Mouse (Mus musculus) hindbrain, embryonic 16.5 days (tissue): Measurements from ENCODE around the gene Sema7a. TPM values are rescaled to one million over a fixed set of nuclear protein-coding genes. Genes with fewer than 3 reads are reported as not detected.

Experiments used
- ATAC-seq: fragments of 200-750 bp; cut with Nextera tagmentation; 2 replicates; pipeline ENCODE4 v1.8.0; 2017; ENCODE audit warnings: moderate TSS enrichment, moderate library complexity
- H3K27ac ChIP-seq: fragments of 300-500 bp; sonication (generic); 2 replicates; pipeline ENCODE4 v1.5.1; 2014; ENCODE audit warnings: low read depth, mild to moderate bottlenecking, control low read depth, low read length, moderate library complexity
- H3K27me3 ChIP-seq: fragments of 300-500 bp; sonication (generic); replicated peaks from 2 replicates; pipeline ENCODE4 v1.6.1; 2014; ENCODE audit warnings: low read length; ENCODE audit not compliant: control insufficient read depth, insufficient read depth
- H3K36me3 ChIP-seq: fragments of 300-500 bp; sonication (generic); 2 replicates; pipeline ENCODE4 v1.6.1; 2014; ENCODE audit warnings: mild to moderate bottlenecking, low read length, moderate library complexity, mixed read lengths; ENCODE audit not compliant: control insufficient read depth, insufficient read depth
- H3K4me1 ChIP-seq: fragments of 300-500 bp; sonication (generic); 2 replicates; pipeline ENCODE4 v1.6.1; 2014; ENCODE audit warnings: low read depth, low read length; ENCODE audit not compliant: control insufficient read depth, insufficient read depth
- H3K4me2 ChIP-seq: fragments of 300-500 bp; sonication (generic); 2 replicates; pipeline ENCODE4 v1.6.1; 2014; ENCODE audit warnings: mild to moderate bottlenecking, low read length, control low read depth, moderate library complexity
- H3K4me3 ChIP-seq: fragments of 300-500 bp; sonication (generic); 2 replicates; pipeline ENCODE4 v1.5.1; 2014; ENCODE audit warnings: mild to moderate bottlenecking, low read length, control low read depth, moderate library complexity
- H3K9ac ChIP-seq: fragments of 300-500 bp; sonication (generic); 2 replicates; pipeline ENCODE4 v1.6.1; 2014; ENCODE audit warnings: low read depth, mild to moderate bottlenecking, control low read depth, low read length, moderate library complexity
- H3K9me3 ChIP-seq: fragments of 300-500 bp; sonication (generic); 2 replicates; pipeline ENCODE4 v1.6.1; 2014; ENCODE audit warnings: mild to moderate bottlenecking, low read length, moderate library complexity; ENCODE audit not compliant: control insufficient read depth
- WGBS: fragments of 180-500 bp; shearing (Covaris S2); extraction: QIAGEN DNeasy Blood & Tissue Kit; methylation state at CpG from one replicate; pipeline ENCODE4 v1.1.7; 2014; 5-methylcytosine and 5-hydroxymethylcytosine counted together
- polyA plus RNA-seq: library from polyadenylated mRNA; unstranded; fragments of >200 nt; fragmentation: Nextera tagmentation; extraction: Ambion mirVana; gene quantifications from 2 replicates; pipeline ENCODE4 v1.2.1, GENCODE M21; 2015

The Sema7a gene
- polyA plus RNA-seq, 1 experiment from 2014 or later = 2.9 TPM

DNA sequence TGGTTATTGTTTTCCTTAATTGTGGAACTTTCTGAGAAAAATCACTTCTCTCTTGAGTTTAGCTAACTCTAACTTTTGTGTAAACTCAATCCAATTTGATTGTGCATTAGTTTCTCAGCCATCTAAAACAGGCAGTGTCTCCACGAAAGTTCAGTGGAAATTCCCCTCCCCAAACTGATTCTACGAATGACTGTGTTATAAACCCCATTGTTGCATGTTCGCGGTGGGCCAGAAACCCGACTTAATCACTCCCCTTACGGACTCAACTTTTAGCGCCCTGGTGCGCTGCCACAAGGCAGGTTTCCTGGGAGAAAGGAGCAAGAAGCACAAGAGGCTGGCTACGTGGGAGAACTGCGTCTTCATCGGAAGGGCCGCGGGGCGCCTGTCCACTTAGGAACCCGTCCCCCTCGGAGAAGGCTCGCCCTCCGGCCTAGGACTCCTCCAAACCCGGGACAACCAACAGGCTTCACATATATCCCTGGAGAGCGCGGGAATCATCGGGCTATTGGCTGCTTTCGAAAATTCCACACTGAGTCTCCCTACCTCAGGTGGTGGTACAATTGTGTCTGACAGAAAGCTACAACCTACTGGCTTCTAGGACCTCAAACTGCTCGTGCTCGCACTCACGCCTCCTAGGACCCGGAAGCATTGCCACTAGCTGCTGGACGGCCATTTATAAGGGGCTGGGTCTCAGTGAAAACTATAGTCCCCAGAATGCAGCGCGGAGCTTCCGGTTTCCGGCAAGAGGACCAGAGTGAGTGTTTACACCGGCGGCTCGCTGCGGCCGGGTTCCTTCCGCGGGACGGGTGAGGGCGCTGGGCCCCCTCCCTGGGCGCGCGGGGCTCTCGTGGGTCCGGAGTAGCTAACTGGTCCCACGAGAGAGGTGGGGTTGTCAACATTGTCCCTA lies 29.4 kb upstream of the Sema7a start, which contains the start of gene Ubl7:
Gene Ubl7 (plus strand): TSS at position 726 of the 907 bp plus-strand sequence.
- Histone ChIP-seq H3K9ac (peak within 1 kb of the TSS; percentile 70), H3K9me3 (no peaks in the 10 kb centered on the region), H3K27ac (peak within 1 kb of the TSS; percentile 74), H3K4me1 (peaks cover 8% of the 10 kb centered on the region), H3K27me3 (no peaks in the 10 kb centered on the region), H3K4me2 (peak within 1 kb of the TSS; percentile 79), H3K36me3 (peaks cover under 1% of the 10 kb centered on the region; the same call in 1 of the 2 replicates), H3K4me3 (peak within 1 kb of the TSS; percentile 59)
- WGBS = under 1% methylated on average over 47 of the region's 47 CpGs
- peak; percentile 98 for ATAC-seq

- Histone ChIP-seq H3K4me2 (no peak overlapping the region), H3K27me3 (no peaks in the 10 kb centered on the region), H3K4me3 (no peak overlapping the region), H3K36me3 (peaks cover 5% of the 10 kb centered on the region; the same call in 1 of the 2 replicates), H3K9ac (no peak overlapping the region), H3K27ac (no peak overlapping the region), H3K4me1 (peaks cover 8% of the 10 kb centered on the region), H3K9me3 (no peaks in the 10 kb centered on the region)
- WGBS = 78% methylated on average over 5 of the region's 5 CpGs
- ATAC-seq = no peak
Measured at GRCm38 (mm10) chr9:57912571-57912970, 27.3 kb upstream of the Sema7a start.

DNA sequence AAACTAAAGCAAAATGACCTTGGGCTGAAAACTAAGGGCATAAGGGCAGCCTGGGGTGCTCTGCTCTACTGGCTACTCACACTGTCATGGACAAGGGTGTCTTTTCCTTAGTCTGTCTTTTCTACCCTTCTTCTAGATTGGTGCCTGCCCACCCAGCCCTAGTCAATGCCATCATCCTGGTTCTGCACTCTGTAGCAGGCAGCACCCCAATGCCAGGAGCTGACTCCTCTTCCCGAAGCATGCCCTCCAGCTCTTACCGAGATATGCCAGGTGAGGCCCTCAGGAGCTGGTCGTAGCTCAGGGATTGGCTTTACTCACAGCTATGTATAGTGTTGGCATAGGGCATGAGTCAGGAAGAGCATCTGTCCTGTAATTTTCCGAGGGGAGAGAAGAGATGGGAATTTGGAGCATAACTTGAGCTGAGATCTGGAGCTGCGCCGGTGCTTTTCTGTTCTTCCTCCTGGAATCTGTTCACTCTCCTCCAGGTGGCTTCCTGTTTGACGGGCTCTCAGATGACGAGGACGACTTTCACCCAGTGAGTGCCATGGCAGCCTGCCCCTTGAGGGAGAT lies 18.3 kb upstream of the Sema7a start:
- H3K4me2 ChIP-seq = no peak overlapping the region
- no peak overlapping the region for H3K4me3 ChIP-seq
- no peaks in the 10 kb centered on the region for H3K4me1 ChIP-seq
- ATAC-seq = no peak
- peaks cover 42% of the 10 kb centered on the region for H3K36me3 ChIP-seq
- no peak overlapping the region for H3K9ac ChIP-seq
- H3K9me3 ChIP-seq = no peaks in the 10 kb centered on the region
- H3K27ac ChIP-seq = no peak overlapping the region
- WGBS = 93% methylated on average over 9 of the region's 9 CpGs
- no peaks in the 10 kb centered on the region for H3K27me3 ChIP-seq

DNA sequence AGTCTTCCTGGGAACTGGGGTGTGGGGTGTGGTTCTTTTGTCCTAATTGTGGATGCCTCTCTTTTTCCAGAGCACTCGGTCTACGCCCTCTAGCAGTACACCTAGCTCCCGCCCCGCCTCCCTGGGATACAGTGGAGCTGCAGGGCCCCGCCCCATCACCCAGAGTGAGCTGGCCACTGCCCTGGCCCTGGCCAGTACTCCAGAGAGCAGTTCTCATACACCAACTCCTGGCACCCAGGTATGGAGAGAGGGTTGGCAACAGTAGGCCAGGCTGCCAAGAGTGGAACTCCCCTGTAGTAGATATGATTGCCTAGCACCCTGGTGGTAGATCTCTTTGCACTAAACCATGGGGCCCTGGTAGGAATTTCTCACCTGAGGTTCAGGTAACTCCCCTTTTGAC lies 17.5 kb upstream of the Sema7a start:
- H3K4me1 ChIP-seq = no peaks in the 10 kb centered on the region
- H3K36me3 ChIP-seq = peaks cover 42% of the 10 kb centered on the region
- no peaks in the 10 kb centered on the region for H3K9me3 ChIP-seq
- H3K9ac ChIP-seq = no peak overlapping the region
- WGBS = 93% methylated on average over 5 of the region's 5 CpGs
- H3K27me3 ChIP-seq = no peaks in the 10 kb centered on the region
- no peak for ATAC-seq
- no peak overlapping the region for H3K4me2 ChIP-seq
- no peak overlapping the region for H3K27ac ChIP-seq
- no peak overlapping the region for H3K4me3 ChIP-seq

- no peak overlapping the region for H3K4me2 ChIP-seq
- H3K4me3 ChIP-seq = no peak overlapping the region
- H3K9ac ChIP-seq = no peak overlapping the region
- no peak for ATAC-seq
- no peaks in the 10 kb centered on the region for H3K4me1 ChIP-seq
- no peak overlapping the region for H3K27ac ChIP-seq
- H3K36me3 ChIP-seq = peaks cover 40% of the 10 kb centered on the region
- 98% methylated on average over 3 of the region's 3 CpGs for WGBS
- no peaks in the 10 kb centered on the region for H3K27me3 ChIP-seq
- H3K9me3 ChIP-seq = no peaks in the 10 kb centered on the region
Measured at GRCm38 (mm10) chr9:57923046-57923445, 16.9 kb upstream of the Sema7a start.

DNA sequence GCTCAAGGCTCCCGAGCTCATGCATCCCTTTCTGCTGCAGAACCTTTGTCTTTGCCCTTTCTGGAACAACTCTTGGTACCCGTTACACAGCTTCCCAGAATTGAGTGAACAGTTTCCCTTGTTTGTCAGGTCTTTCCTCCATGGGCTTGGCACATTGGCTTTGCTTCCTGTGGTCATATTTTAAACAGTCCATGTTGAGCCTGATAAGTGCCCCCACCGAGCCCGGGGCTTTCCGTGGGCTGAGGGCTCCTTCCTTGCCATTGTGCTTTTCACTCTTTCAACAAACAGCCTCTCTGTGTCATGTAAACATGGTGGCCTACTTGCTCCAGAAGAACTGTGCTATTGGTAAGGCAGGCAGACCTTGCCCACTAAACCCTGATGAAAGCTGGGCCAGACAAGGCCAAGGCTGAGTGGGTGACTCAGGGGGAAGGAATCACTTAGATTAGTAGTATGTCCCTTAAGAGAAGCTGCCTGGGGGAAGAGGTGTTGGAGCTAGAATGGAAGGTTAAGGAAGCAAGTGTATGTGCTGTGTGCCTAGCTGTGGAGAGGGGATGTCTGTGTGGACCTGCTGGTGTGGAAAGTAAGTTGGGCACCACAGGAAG lies 8.6 kb upstream of the Sema7a start:
- WGBS = 79% methylated on average over 5 of the region's 5 CpGs
- Histone ChIP-seq H3K27me3 (no peaks in the 10 kb centered on the region), H3K4me1 (no peaks in the 10 kb centered on the region), H3K4me3 (no peak overlapping the region), H3K4me2 (no peak overlapping the region), H3K36me3 (peaks cover 4% of the 10 kb centered on the region), H3K9ac (no peak overlapping the region), H3K9me3 (no peaks in the 10 kb centered on the region), H3K27ac (no peak overlapping the region)
- ATAC-seq = no peak

- H3K9ac ChIP-seq = no peak overlapping the region
- no peak overlapping the region for H3K4me2 ChIP-seq
- ATAC-seq = no peak
- H3K36me3 ChIP-seq = peaks cover 4% of the 10 kb centered on the region
- H3K27ac ChIP-seq = no peak overlapping the region
- H3K9me3 ChIP-seq = no peaks in the 10 kb centered on the region
- H3K4me1 ChIP-seq = no peaks in the 10 kb centered on the region
- no peaks in the 10 kb centered on the region for H3K27me3 ChIP-seq
- no peak overlapping the region for H3K4me3 ChIP-seq
- WGBS = 74% methylated on average over 3 of the region's 3 CpGs
Measured at GRCm38 (mm10) chr9:57932253-57932652, 7.7 kb upstream of the Sema7a start.

DNA sequence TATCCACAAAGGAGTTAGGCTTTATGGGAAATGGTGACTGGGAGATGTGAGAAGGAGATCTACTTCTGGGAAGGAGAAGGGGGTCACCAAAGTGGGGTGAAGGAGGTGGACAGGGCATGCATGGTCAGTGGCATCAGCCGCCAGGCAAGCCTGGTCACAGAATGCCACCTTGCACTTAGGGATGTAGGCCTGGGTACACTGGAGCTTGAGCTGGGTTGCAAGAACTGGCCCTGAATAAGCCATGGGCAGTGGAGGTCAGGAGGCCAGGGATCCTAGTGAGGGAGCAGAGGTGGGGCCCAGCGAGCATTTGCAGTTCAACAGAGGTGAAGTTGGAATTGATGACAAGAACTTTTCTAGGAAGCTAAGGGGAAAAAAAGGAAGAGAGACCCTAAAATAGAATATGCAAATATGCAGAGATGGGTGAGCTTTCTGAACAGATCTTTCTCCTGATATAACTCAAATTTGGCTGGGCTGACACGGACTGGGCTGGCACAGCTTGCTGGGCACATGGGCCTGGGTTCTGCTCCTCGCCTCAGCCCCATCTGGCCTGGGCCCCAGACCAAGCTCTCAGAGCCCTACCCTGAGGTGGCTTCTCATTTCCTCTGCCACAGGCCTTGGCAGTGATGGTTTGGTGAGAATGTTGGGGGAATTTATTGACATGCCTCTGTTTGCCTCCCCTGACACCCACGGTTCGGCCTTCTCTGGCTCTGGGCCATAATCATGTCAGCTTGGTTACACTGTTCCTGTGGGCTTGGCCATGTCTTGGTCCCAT lies 6.9 kb upstream of the Sema7a start:
- H3K36me3 ChIP-seq = peaks cover 4% of the 10 kb centered on the region
- H3K4me3 ChIP-seq = no peak overlapping the region
- H3K4me1 ChIP-seq = no peaks in the 10 kb centered on the region
- WGBS = 71% methylated on average over 6 of the region's 6 CpGs
- no peak overlapping the region for H3K27ac ChIP-seq
- H3K9ac ChIP-seq = no peak overlapping the region
- H3K9me3 ChIP-seq = no peaks in the 10 kb centered on the region
- 0 out of 2 replicates have a peak, but pooled peaks have one; percentile 43 for ATAC-seq
- H3K27me3 ChIP-seq = no peaks in the 10 kb centered on the region
- no peak overlapping the region for H3K4me2 ChIP-seq
